Mouse (Mus musculus) cerebellum, adult 2 months (tissue): ENCODE results near the gene Wwc2.

Experiments
- CTCF ChIP-seq: fragments of 200-500 bp; IDR thresholded peaks from 2 replicates; pipeline ENCODE4 v1.5.1; 2011; ENCODE audit warnings: low read depth, mild to moderate bottlenecking, control low read depth, low read length, moderate library complexity, borderline replicate concordance; ENCODE audit not compliant: insufficient read depth
- POLR2A ChIP-seq: fragments of 200-500 bp; IDR thresholded peaks from 2 replicates; pipeline ENCODE4 v1.6.1; 2011; ENCODE audit warnings: low read length, control low read depth, borderline replicate concordance; ENCODE audit not compliant: insufficient read depth

DNA sequence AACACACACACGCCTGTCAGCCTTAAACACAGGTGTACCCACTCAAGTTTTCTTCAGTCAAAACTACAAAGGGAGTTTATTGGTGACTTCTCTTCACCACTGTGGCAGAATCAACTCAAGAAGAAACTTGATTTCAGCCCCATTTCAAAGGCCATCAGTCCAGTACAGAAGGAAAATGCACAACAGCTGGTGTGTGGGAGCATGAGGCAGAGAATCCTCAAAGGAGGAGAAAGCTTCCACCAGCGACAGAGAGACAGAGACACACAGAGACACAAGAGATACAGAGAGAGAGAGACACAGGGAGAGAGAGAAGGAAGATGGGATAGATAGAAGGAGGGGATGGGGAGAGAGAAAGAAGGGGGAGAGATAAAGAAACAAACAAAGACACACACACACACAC, 188.4 kb downstream of the Wwc2 start:
- TF ChIP-seq CTCF = no peak
- no peak for TF ChIP-seq POLR2A
